Mouse (Mus musculus): ENCODE measurements around the gene Mecom. TPM values are rescaled to one million over a fixed set of nuclear protein-coding genes. Genes with fewer than 3 reads are reported as not detected.
"Not testable (repeated sequence)": the region's sequence is repeated elsewhere in the genome, so short reads cannot be mapped to it uniquely, and the experiment has no call there.

The Mecom gene
- polyA plus RNA-seq, 1 experiment from 2014 or later = 26.9 TPM

GRCm38 (mm10) chr3:30445970-30446442 is 101.8 kb downstream of the Mecom start:
- Histone ChIP-seq H3K4me3 (no peak overlapping the region), H3K36me3 (replicated peaks) (no peaks in the 10 kb centered on the region), H3K9me3 (no peaks in the 10 kb centered on the region; the same call in 1 of the 2 replicates), H3K27ac (no peak overlapping the region), H3K27me3 (ENCODE audit: poor library complexity, severe bottlenecking) (no peaks in the 10 kb centered on the region), H3K4me1 (no peaks in the 10 kb centered on the region)
- 88% methylated on average over 6 of the region's 6 CpGs for WGBS
- DNase-seq (ENCODE audit: extremely low spot score, low spot score) = no peak

- H3K4me3 ChIP-seq = no peak overlapping the region
- H3K27me3 ChIP-seq (ENCODE audit: poor library complexity, severe bottlenecking) = no peaks in the 10 kb centered on the region
- DNase-seq (ENCODE audit: extremely low spot score, low spot score) = no peak
- H3K4me1 ChIP-seq = no peaks in the 10 kb centered on the region
- no peak overlapping the region for H3K27ac ChIP-seq
- 93% methylated on average over 4 of the region's 4 CpGs for WGBS
- H3K36me3 ChIP-seq (replicated peaks) = no peaks in the 10 kb centered on the region
- no peaks in the 10 kb centered on the region; the same call in 1 of the 2 replicates for H3K9me3 ChIP-seq
Measured at GRCm38 (mm10) chr3:30445247-30445969, 102.4 kb downstream of the Mecom start.

- peaks cover 5% of the 10 kb centered on the region; the same call in 1 of the 2 replicates for H3K9me3 ChIP-seq
- DNase-seq (ENCODE audit: extremely low spot score, low spot score) = no peak
- H3K27ac ChIP-seq = no peak overlapping the region
Measured at GRCm38 (mm10) chr3:30441646-30442045, 106.2 kb downstream of the Mecom start.

GRCm38 (mm10) chr3:30438007-30438406 is 109.8 kb downstream of the Mecom start:
- Histone ChIP-seq H3K27ac (peak overlapping the region; percentile 56; the same call in 1 of the 2 replicates), H3K27me3 (ENCODE audit: poor library complexity, severe bottlenecking) (no peaks in the 10 kb centered on the region), H3K9me3 (peaks cover 5% of the 10 kb centered on the region; the same call in 1 of the 2 replicates), H3K4me3 (no peak overlapping the region), H3K4me1 (peaks cover 37% of the 10 kb centered on the region), H3K36me3 (replicated peaks) (0 out of 2 replicates have a peak, but pooled peaks cover 3% of the 10 kb centered on the region)
- 41% methylated on average over 7 of the region's 7 CpGs for WGBS
- no peak for DNase-seq (ENCODE audit: extremely low spot score, low spot score)

More at GRCm38 (mm10) chr3:30441646-30442045, 106.2 kb downstream of the Mecom start:
- Histone ChIP-seq H3K4me1 (peaks cover 13% of the 10 kb centered on the region), H3K36me3 (replicated peaks) (0 out of 2 replicates have a peak, but pooled peaks cover 3% of the 10 kb centered on the region), H3K27me3 (ENCODE audit: poor library complexity, severe bottlenecking) (no peaks in the 10 kb centered on the region), H3K4me3 (no peak overlapping the region)

GRCm38 (mm10) chr3:30436561-30436960 is 111.2 kb downstream of the Mecom start:
- 73% methylated on average over 6 of the region's 6 CpGs for WGBS

GRCm38 (mm10) chr3:30436131-30436530 is 111.7 kb downstream of the Mecom start:
- H3K4me1 ChIP-seq = peaks cover 37% of the 10 kb centered on the region
- WGBS = 20% methylated on average over 9 of the region's 9 CpGs
- DNase-seq (ENCODE audit: extremely low spot score, low spot score) = no peak
- H3K4me3 ChIP-seq = no peak overlapping the region
- H3K27me3 ChIP-seq (ENCODE audit: poor library complexity, severe bottlenecking) = no peaks in the 10 kb centered on the region
- peak overlapping the region; percentile 66 for H3K27ac ChIP-seq
- H3K36me3 ChIP-seq (replicated peaks) = 0 out of 2 replicates have a peak, but pooled peaks cover 3% of the 10 kb centered on the region
- H3K9me3 ChIP-seq = peaks cover 5% of the 10 kb centered on the region; the same call in 1 of the 2 replicates

More at GRCm38 (mm10) chr3:30436561-30436960, 111.2 kb downstream of the Mecom start:
- Histone ChIP-seq H3K4me3 (no peak overlapping the region), H3K27me3 (ENCODE audit: poor library complexity, severe bottlenecking) (no peaks in the 10 kb centered on the region), H3K27ac (peak overlapping the region; percentile 66), H3K9me3 (peaks cover 5% of the 10 kb centered on the region; the same call in 1 of the 2 replicates), H3K36me3 (replicated peaks) (0 out of 2 replicates have a peak, but pooled peaks cover 3% of the 10 kb centered on the region), H3K4me1 (peaks cover 37% of the 10 kb centered on the region)
- DNase-seq (ENCODE audit: extremely low spot score, low spot score) = no peak

GRCm38 (mm10) chr3:30428877-30429276 is 118.9 kb downstream of the Mecom start:
- peaks cover 8% of the 10 kb centered on the region for H3K4me1 ChIP-seq
- no peak overlapping the region for H3K4me3 ChIP-seq
- H3K9me3 ChIP-seq = peaks cover 7% of the 10 kb centered on the region; the same call in 1 of the 2 replicates
- H3K36me3 ChIP-seq (replicated peaks) = peaks cover 11% of the 10 kb centered on the region
- H3K27ac ChIP-seq = no peak overlapping the region
- H3K27me3 ChIP-seq (ENCODE audit: poor library complexity, severe bottlenecking) = no peaks in the 10 kb centered on the region
- no peak for DNase-seq (ENCODE audit: extremely low spot score, low spot score)
- WGBS = 87% methylated on average over 5 of the region's 5 CpGs

GRCm38 (mm10) chr3:30424036-30424435 is 123.8 kb downstream of the Mecom start:
- H3K4me3 ChIP-seq = no peak overlapping the region
- DNase-seq (ENCODE audit: extremely low spot score, low spot score) = no peak
- H3K36me3 ChIP-seq (replicated peaks) = peaks cover 15% of the 10 kb centered on the region
- H3K9me3 ChIP-seq = peaks cover 11% of the 10 kb centered on the region; the same call in 1 of the 2 replicates
- no peaks in the 10 kb centered on the region for H3K27me3 ChIP-seq (ENCODE audit: poor library complexity, severe bottlenecking)
- WGBS = 92% methylated on average over 5 of the region's 5 CpGs
- H3K27ac ChIP-seq = no peak overlapping the region
- peaks cover 22% of the 10 kb centered on the region for H3K4me1 ChIP-seq

GRCm38 (mm10) chr3:30421948-30422347 is 125.9 kb downstream of the Mecom start:
- 90% methylated on average over 4 of the region's 4 CpGs for WGBS
- not testable (repeated sequence) for H3K27me3 ChIP-seq (ENCODE audit: poor library complexity, severe bottlenecking); H3K4me3 ChIP-seq; H3K27ac ChIP-seq; DNase-seq (ENCODE audit: extremely low spot score, low spot score)
- H3K9me3 ChIP-seq = peaks cover 11% of the 10 kb centered on the region; the same call in 1 of the 2 replicates
- H3K4me1 ChIP-seq = peaks cover 43% of the 10 kb centered on the region
- peaks cover 15% of the 10 kb centered on the region for H3K36me3 ChIP-seq (replicated peaks)

GRCm38 (mm10) chr3:30420899-30421298 is 126.9 kb downstream of the Mecom start:
- H3K36me3 ChIP-seq (replicated peaks) = peaks cover 15% of the 10 kb centered on the region
- no peak overlapping the region for H3K4me3 ChIP-seq
- H3K4me1 ChIP-seq = peaks cover 53% of the 10 kb centered on the region
- WGBS = 49% methylated on average over 5 of the region's 5 CpGs
- H3K9me3 ChIP-seq = peaks cover 11% of the 10 kb centered on the region; the same call in 1 of the 2 replicates
- H3K27ac ChIP-seq = peak overlapping the region; percentile 42
- no peaks in the 10 kb centered on the region for H3K27me3 ChIP-seq (ENCODE audit: poor library complexity, severe bottlenecking)
- DNase-seq (ENCODE audit: extremely low spot score, low spot score) = no peak

- DNase-seq (ENCODE audit: extremely low spot score, low spot score) = no peak
- H3K4me1 ChIP-seq = peaks cover 99% of the 10 kb centered on the region
- 90% methylated on average over 6 of the region's 6 CpGs for WGBS
- no peaks in the 10 kb centered on the region for H3K9me3 ChIP-seq
- 0 out of 2 replicates have a peak overlapping the region, but pooled peaks have one; percentile 40 for H3K27ac ChIP-seq
- no peak overlapping the region for H3K4me3 ChIP-seq
- H3K36me3 ChIP-seq (replicated peaks) = no peaks in the 10 kb centered on the region
- H3K27me3 ChIP-seq (ENCODE audit: poor library complexity, severe bottlenecking) = no peaks in the 10 kb centered on the region
Measured at GRCm38 (mm10) chr3:30414173-30414572, 133.6 kb downstream of the Mecom start.

- H3K27ac ChIP-seq = peak overlapping the region; percentile 77
- H3K4me1 ChIP-seq = peaks cover 78% of the 10 kb centered on the region
- H3K27me3 ChIP-seq (ENCODE audit: poor library complexity, severe bottlenecking) = no peaks in the 10 kb centered on the region
- no peak overlapping the region for H3K4me3 ChIP-seq
- no peak for DNase-seq (ENCODE audit: extremely low spot score, low spot score)
- no peaks in the 10 kb centered on the region for H3K9me3 ChIP-seq
- no peaks in the 10 kb centered on the region for H3K36me3 ChIP-seq (replicated peaks)
- WGBS = 29% methylated on average over 4 of the region's 4 CpGs
Measured at GRCm38 (mm10) chr3:30410778-30411177, 137.0 kb downstream of the Mecom start.

GRCm38 (mm10) chr3:30404821-30405220 is 143.0 kb downstream of the Mecom start:
- Histone ChIP-seq H3K27ac (no peak overlapping the region), H3K4me3 (no peak overlapping the region), H3K27me3 (ENCODE audit: poor library complexity, severe bottlenecking) (no peaks in the 10 kb centered on the region), H3K9me3 (no peaks in the 10 kb centered on the region), H3K36me3 (replicated peaks) (no peaks in the 10 kb centered on the region), H3K4me1 (peaks cover 37% of the 10 kb centered on the region)
- DNase-seq (ENCODE audit: extremely low spot score, low spot score) = no peak
- 93% methylated on average over 4 of the region's 4 CpGs for WGBS
